Mouse (Mus musculus): ENCODE data around the gene Cdh11.
"Not testable (repeated sequence)": the region's sequence is repeated elsewhere in the genome, so short reads cannot be mapped to it uniquely, and the experiment has no call there.

DNA sequence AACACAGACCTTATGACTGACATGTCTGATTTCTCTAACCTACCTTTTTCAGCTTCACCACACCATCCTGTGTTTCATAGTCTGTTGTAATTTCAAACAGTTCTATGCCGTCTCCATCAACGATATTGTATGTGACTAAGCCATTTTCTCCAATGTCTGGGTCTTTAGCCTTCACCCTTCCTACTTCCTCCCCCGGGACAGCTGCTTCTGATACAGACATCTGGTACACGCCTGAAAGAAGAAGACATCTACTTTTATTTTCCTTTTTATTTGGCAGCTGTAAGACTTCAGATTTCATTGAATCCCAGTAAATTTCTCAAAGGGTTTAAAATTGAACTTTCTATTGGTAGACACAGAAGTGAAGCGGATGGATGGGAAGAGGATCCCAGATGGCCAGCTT is 120.9 kb downstream of the Cdh11 start:
- TF ChIP-seq GATA1 (IDR thresholded peaks at IDR 0.05; ENCODE audit: borderline replicate concordance, low read length); FLI1 (IDR thresholded peaks at IDR 0.05; ENCODE audit: low read length): not testable (repeated sequence)
